Mouse (Mus musculus) kidney, postnatal 10 days (tissue): Measurements from ENCODE around the gene Nat8f2.

Source experiments
- DNase-seq: peaks from one replicate; pipeline ENCODE4 v3.0.0; 2021; ENCODE audit warnings: mixed read lengths

Nat8f2 gene

GRCm38 (mm10) chr6:85822286-85822685 is 46.7 kb downstream of the Nat8f2 start:
- no peak for DNase-seq

- no peak for DNase-seq
Measured at GRCm38 (mm10) chr6:85820837-85821236, 48.1 kb downstream of the Nat8f2 start, which contains the start of the genes Nat8f6 and Nat8f5. Gene Nat8f6, minus strand, starts transcription at chr6:85820954. Gene Nat8f5, minus strand, starts transcription at chr6:85820972.

- no peak for DNase-seq
Measured at GRCm38 (mm10) chr6:85818338-85818737, 50.6 kb downstream of the Nat8f2 start.
